Mouse (Mus musculus): Measurements from ENCODE around the gene Aldh18a1. TPM values are rescaled to one million over a fixed set of nuclear protein-coding genes. Genes with fewer than 3 reads are reported as not detected.

The Aldh18a1 gene
- polyA plus RNA-seq, 1 experiment from 2014 or later = 75.4 TPM

DNA sequence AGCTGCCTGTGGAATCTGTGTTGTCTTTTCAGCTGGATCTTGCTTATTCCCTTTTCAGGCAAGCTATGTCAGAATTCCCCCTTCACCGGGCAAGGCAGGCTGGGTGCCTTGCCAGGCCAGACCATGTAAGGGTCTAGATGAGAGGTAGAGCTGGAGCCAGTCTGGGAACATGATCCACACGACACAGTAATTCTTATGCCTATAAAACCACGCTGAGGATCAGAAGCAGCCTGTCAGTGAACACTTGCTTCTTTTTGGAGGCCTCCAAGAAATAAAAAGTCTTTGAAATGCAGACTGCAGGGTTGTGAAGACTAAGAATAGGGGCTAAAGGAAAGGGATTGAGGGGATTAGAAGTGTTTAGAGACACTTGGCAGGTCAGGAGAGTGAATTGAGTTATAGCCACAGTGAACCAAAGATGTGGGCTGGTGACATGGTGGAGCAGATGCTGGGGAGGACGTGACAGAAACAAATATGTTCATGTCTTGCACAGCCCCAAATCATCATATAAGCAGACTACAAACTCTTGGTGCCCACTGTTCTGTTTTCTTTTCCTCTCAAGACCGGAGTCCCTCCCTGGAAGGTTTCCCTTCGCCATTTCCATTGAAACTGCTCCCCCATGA lies 38.6 kb downstream of the Aldh18a1 start:
- DNase-seq (ENCODE audit: low spot score, missing footprints) (peak; percentile 86), ATAC-seq (ENCODE audit: low FRiP score) (no peak)
- WGBS = 35% methylated on average over 6 of the region's 6 CpGs
- H3K27me3 ChIP-seq (ENCODE audit: control insufficient read depth, insufficient read depth, low read length) = no peaks in the 10 kb centered on the region
- H3K4me1 ChIP-seq (ENCODE audit: control insufficient read depth, insufficient read depth, low read length) = peaks cover 13% of the 10 kb centered on the region; the same call in 1 of the 2 replicates
- peaks cover 25% of the 10 kb centered on the region for H3K36me3 ChIP-seq (ENCODE audit: control insufficient read depth, insufficient read depth, low read length)
- H3K9ac ChIP-seq (ENCODE audit: low read length) = no peak overlapping the region
- no peak overlapping the region for H3K4me3 ChIP-seq (ENCODE audit: low read depth, low read length)
- H3K4me2 ChIP-seq = no peak overlapping the region
- no peaks in the 10 kb centered on the region for H3K9me3 ChIP-seq (ENCODE audit: control insufficient read depth, low read length)
- H3K27ac ChIP-seq (ENCODE audit: low read depth, low read length) = no peak overlapping the region

- Histone ChIP-seq H3K9ac (ENCODE audit: low read length) (no peak overlapping the region), H3K4me3 (ENCODE audit: low read depth, low read length) (no peak overlapping the region), H3K27ac (ENCODE audit: low read depth, low read length) (no peak overlapping the region), H3K36me3 (ENCODE audit: control insufficient read depth, insufficient read depth, low read length) (peaks cover 20% of the 10 kb centered on the region; the same call in 1 of the 2 replicates), H3K27me3 (ENCODE audit: control insufficient read depth, insufficient read depth, low read length) (no peaks in the 10 kb centered on the region), H3K4me2 (no peak overlapping the region), H3K4me1 (ENCODE audit: control insufficient read depth, insufficient read depth, low read length) (peaks cover 13% of the 10 kb centered on the region; the same call in 1 of the 2 replicates), H3K9me3 (ENCODE audit: control insufficient read depth, low read length) (no peaks in the 10 kb centered on the region)
- ATAC-seq (ENCODE audit: low FRiP score) (no peak), DNase-seq (ENCODE audit: low spot score, missing footprints) (no peak)
- WGBS = 28% methylated on average over 5 of the region's 5 CpGs
Observed at GRCm38 (mm10) chr19:40548796-40549515, 39.3 kb downstream of the Aldh18a1 start.

GRCm38 (mm10) chr19:40548386-40548785 lies 39.9 kb downstream of the Aldh18a1 start:
- no peak overlapping the region for H3K9ac ChIP-seq (ENCODE audit: low read length)
- no peak for ATAC-seq (ENCODE audit: low FRiP score)
- WGBS = 79% methylated on average over 6 of the region's 6 CpGs
- DNase-seq (ENCODE audit: low spot score, missing footprints) = no peak
- no peak overlapping the region for H3K4me3 ChIP-seq (ENCODE audit: low read depth, low read length)
- H3K27ac ChIP-seq (ENCODE audit: low read depth, low read length) = no peak overlapping the region
- H3K4me1 ChIP-seq (ENCODE audit: control insufficient read depth, insufficient read depth, low read length) = peaks cover 13% of the 10 kb centered on the region; the same call in 1 of the 2 replicates
- no peak overlapping the region for H3K4me2 ChIP-seq
- no peaks in the 10 kb centered on the region for H3K27me3 ChIP-seq (ENCODE audit: control insufficient read depth, insufficient read depth, low read length)
- H3K9me3 ChIP-seq (ENCODE audit: control insufficient read depth, low read length) = no peaks in the 10 kb centered on the region
- H3K36me3 ChIP-seq (ENCODE audit: control insufficient read depth, insufficient read depth, low read length) = peaks cover 20% of the 10 kb centered on the region; the same call in 1 of the 2 replicates

GRCm38 (mm10) chr19:40544856-40545255 lies 43.4 kb downstream of the Aldh18a1 start:
- Histone ChIP-seq H3K36me3 (ENCODE audit: control insufficient read depth, insufficient read depth, low read length) (no peaks in the 10 kb centered on the region), H3K4me1 (ENCODE audit: control insufficient read depth, insufficient read depth, low read length) (peaks cover 8% of the 10 kb centered on the region; the same call in 1 of the 2 replicates), H3K27ac (ENCODE audit: low read depth, low read length) (no peak overlapping the region), H3K9ac (ENCODE audit: low read length) (no peak overlapping the region), H3K27me3 (ENCODE audit: control insufficient read depth, insufficient read depth, low read length) (no peaks in the 10 kb centered on the region), H3K4me2 (no peak overlapping the region), H3K9me3 (ENCODE audit: control insufficient read depth, low read length) (no peaks in the 10 kb centered on the region), H3K4me3 (ENCODE audit: low read depth, low read length) (no peak overlapping the region)
- DNase-seq (ENCODE audit: low spot score, missing footprints) (peak; percentile 95), ATAC-seq (ENCODE audit: low FRiP score) (peak; percentile 73; the same call in 1 of the 2 replicates)
- WGBS = 14% methylated on average over 3 of the region's 3 CpGs

- no peaks in the 10 kb centered on the region for H3K4me1 ChIP-seq (ENCODE audit: control insufficient read depth, insufficient read depth, low read length)
- H3K36me3 ChIP-seq (ENCODE audit: control insufficient read depth, insufficient read depth, low read length) = no peaks in the 10 kb centered on the region
- ATAC-seq (ENCODE audit: low FRiP score) = no peak
- H3K4me2 ChIP-seq = no peak overlapping the region
- no peak overlapping the region for H3K27ac ChIP-seq (ENCODE audit: low read depth, low read length)
- no peak overlapping the region for H3K4me3 ChIP-seq (ENCODE audit: low read depth, low read length)
- DNase-seq (ENCODE audit: low spot score, missing footprints) = peak; percentile 73
- no peaks in the 10 kb centered on the region for H3K27me3 ChIP-seq (ENCODE audit: control insufficient read depth, insufficient read depth, low read length)
- no peak overlapping the region for H3K9ac ChIP-seq (ENCODE audit: low read length)
- WGBS = 88% methylated on average over 7 of the region's 7 CpGs
- H3K9me3 ChIP-seq (ENCODE audit: control insufficient read depth, low read length) = no peaks in the 10 kb centered on the region
Observed at GRCm38 (mm10) chr19:40542776-40543175, 45.5 kb downstream of the Aldh18a1 start.

DNA sequence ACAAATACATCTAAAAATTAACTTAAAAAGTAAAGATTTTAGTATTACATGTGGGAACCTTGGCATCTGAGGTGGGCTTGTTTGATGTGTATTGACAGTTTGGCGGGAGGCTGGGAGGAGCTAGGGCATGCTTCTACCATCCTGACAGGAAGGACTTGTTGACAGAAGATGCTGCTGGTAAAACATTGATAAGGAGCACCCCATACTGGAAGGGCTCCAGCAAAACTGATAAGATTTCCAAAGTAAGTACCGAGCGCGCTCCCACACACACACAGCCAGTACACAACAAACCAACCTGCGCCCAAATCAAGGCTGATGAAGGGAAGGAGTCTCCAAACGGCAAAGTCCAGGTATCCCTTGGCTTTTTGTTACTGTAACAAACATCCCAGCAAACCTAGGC lies 51.7 kb downstream of the Aldh18a1 start:
- DNase-seq (ENCODE audit: low spot score, missing footprints) (no peak), ATAC-seq (ENCODE audit: low FRiP score) (no peak)
- WGBS = 94% methylated on average over 6 of the region's 6 CpGs
- Histone ChIP-seq H3K4me2 (no peak overlapping the region), H3K9ac (ENCODE audit: low read length) (no peak overlapping the region), H3K9me3 (ENCODE audit: control insufficient read depth, low read length) (no peaks in the 10 kb centered on the region), H3K36me3 (ENCODE audit: control insufficient read depth, insufficient read depth, low read length) (no peaks in the 10 kb centered on the region), H3K4me1 (ENCODE audit: control insufficient read depth, insufficient read depth, low read length) (no peaks in the 10 kb centered on the region), H3K27ac (ENCODE audit: low read depth, low read length) (no peak overlapping the region), H3K27me3 (ENCODE audit: control insufficient read depth, insufficient read depth, low read length) (no peaks in the 10 kb centered on the region), H3K4me3 (ENCODE audit: low read depth, low read length) (no peak overlapping the region)

- no peaks in the 10 kb centered on the region for H3K4me1 ChIP-seq (ENCODE audit: control insufficient read depth, insufficient read depth, low read length)
- H3K27ac ChIP-seq (ENCODE audit: low read depth, low read length) = no peak overlapping the region
- no peak overlapping the region for H3K4me2 ChIP-seq
- no peaks in the 10 kb centered on the region for H3K36me3 ChIP-seq (ENCODE audit: control insufficient read depth, insufficient read depth, low read length)
- no peak overlapping the region for H3K4me3 ChIP-seq (ENCODE audit: low read depth, low read length)
- ATAC-seq (ENCODE audit: low FRiP score) (no peak), DNase-seq (ENCODE audit: low spot score, missing footprints) (no peak)
- no peaks in the 10 kb centered on the region for H3K27me3 ChIP-seq (ENCODE audit: control insufficient read depth, insufficient read depth, low read length)
- no peaks in the 10 kb centered on the region for H3K9me3 ChIP-seq (ENCODE audit: control insufficient read depth, low read length)
- WGBS = 85% methylated on average over 5 of the region's 5 CpGs
- H3K9ac ChIP-seq (ENCODE audit: low read length) = no peak overlapping the region
Observed at GRCm38 (mm10) chr19:40532525-40532924, 55.7 kb downstream of the Aldh18a1 start.

- Histone ChIP-seq H3K4me1 (ENCODE audit: control insufficient read depth, insufficient read depth, low read length) (no peaks in the 10 kb centered on the region), H3K36me3 (ENCODE audit: control insufficient read depth, insufficient read depth, low read length) (no peaks in the 10 kb centered on the region), H3K27me3 (ENCODE audit: control insufficient read depth, insufficient read depth, low read length) (no peaks in the 10 kb centered on the region), H3K4me3 (ENCODE audit: low read depth, low read length) (no peak overlapping the region), H3K9ac (ENCODE audit: low read length) (no peak overlapping the region), H3K27ac (ENCODE audit: low read depth, low read length) (no peak overlapping the region), H3K4me2 (no peak overlapping the region), H3K9me3 (ENCODE audit: control insufficient read depth, low read length) (no peaks in the 10 kb centered on the region)
- WGBS = 84% methylated on average over 2 of the region's 2 CpGs
- DNase-seq (ENCODE audit: low spot score, missing footprints) (no peak), ATAC-seq (ENCODE audit: low FRiP score) (no peak)
Observed at GRCm38 (mm10) chr19:40530323-40530722, 57.9 kb downstream of the Aldh18a1 start.

- Histone ChIP-seq H3K27ac (ENCODE audit: low read depth, low read length) (no peak overlapping the region), H3K9me3 (ENCODE audit: control insufficient read depth, low read length) (no peaks in the 10 kb centered on the region), H3K36me3 (ENCODE audit: control insufficient read depth, insufficient read depth, low read length) (no peaks in the 10 kb centered on the region), H3K4me2 (no peak overlapping the region), H3K27me3 (ENCODE audit: control insufficient read depth, insufficient read depth, low read length) (no peaks in the 10 kb centered on the region), H3K9ac (ENCODE audit: low read length) (no peak overlapping the region), H3K4me1 (ENCODE audit: control insufficient read depth, insufficient read depth, low read length) (no peaks in the 10 kb centered on the region), H3K4me3 (ENCODE audit: low read depth, low read length) (no peak overlapping the region)
- DNase-seq (ENCODE audit: low spot score, missing footprints) (no peak), ATAC-seq (ENCODE audit: low FRiP score) (no peak)
Observed at GRCm38 (mm10) chr19:40528254-40528653, 60.0 kb downstream of the Aldh18a1 start.

All from midbrain, embryonic 11.5 days (tissue).